Mouse (Mus musculus) thymus, adult 2 months (tissue): ENCODE measurements around the gene Pspn. TPM values are rescaled to one million over a fixed set of nuclear protein-coding genes. Genes with fewer than 3 reads are reported as not detected.
A peak's percentile ranks its signal among the peaks of the same experiment; 100 is the strongest.

Experiments
- DNase-seq: peaks from one replicate; pipeline ENCODE4 v3.0.0; 2021
- H3K27ac ChIP-seq: fragments of 200-500 bp; 2 replicates; pipeline ENCODE4 v1.5.1; 2012; ENCODE audit warnings: low read length, control low read depth; ENCODE audit not compliant: control insufficient read depth, insufficient read depth
- H3K27me3 ChIP-seq: fragments of 200-500 bp; 2 replicates; pipeline ENCODE4 v1.6.1; 2012; ENCODE audit warnings: mild to moderate bottlenecking, low read length, moderate library complexity, mixed read lengths; ENCODE audit not compliant: control insufficient read depth, insufficient read depth
- H3K36me3 ChIP-seq: fragments of 200-500 bp; 2 replicates; pipeline ENCODE4 v1.6.1; 2012; ENCODE audit warnings: mild to moderate bottlenecking, low read length, moderate library complexity; ENCODE audit not compliant: control insufficient read depth, insufficient read depth
- H3K4me1 ChIP-seq: fragments of 200-500 bp; replicated peaks from 2 replicates; pipeline ENCODE4 v1.6.1; 2012; ENCODE audit warnings: low read length; ENCODE audit not compliant: control insufficient read depth, insufficient read depth
- H3K4me3 ChIP-seq: fragments of 200-500 bp; 2 replicates; pipeline ENCODE4 v1.5.1; 2012; ENCODE audit warnings: mild to moderate bottlenecking, low read length, control low read depth, moderate library complexity; ENCODE audit not compliant: control insufficient read depth, insufficient read depth
- CTCF ChIP-seq: fragments of 200-500 bp; IDR thresholded peaks from 2 replicates; pipeline ENCODE4 v1.5.1; 2012; ENCODE audit warnings: mild to moderate bottlenecking, control low read depth, low read length, moderate library complexity, borderline replicate concordance; ENCODE audit not compliant: control insufficient read depth, poor library complexity, insufficient read depth; ENCODE audit errors: extremely low read depth
- POLR2A ChIP-seq: fragments of 200-500 bp; IDR thresholded peaks from 2 replicates; pipeline ENCODE4 v1.6.1; 2012; ENCODE audit warnings: mild to moderate bottlenecking, low read length, control low read depth, moderate library complexity; ENCODE audit not compliant: control insufficient read depth, poor library complexity, insufficient read depth; ENCODE audit errors: extremely low read depth
- WGBS: fragments of 180-500 bp; shearing (Covaris S2); methylation state at CpG from one replicate; pipeline ENCODE4 v1.1.7; 2018; 5-methylcytosine and 5-hydroxymethylcytosine counted together
- polyA plus RNA-seq: library from polyadenylated mRNA; depleted of rRNA; stranded (reverse); fragments of >200 nt; gene quantifications from 2 replicates; pipeline ENCODE4 v1.2.3, GENCODE M21; 2012

Pspn gene
- polyA plus RNA-seq, 1 experiment: not detected

DNA sequence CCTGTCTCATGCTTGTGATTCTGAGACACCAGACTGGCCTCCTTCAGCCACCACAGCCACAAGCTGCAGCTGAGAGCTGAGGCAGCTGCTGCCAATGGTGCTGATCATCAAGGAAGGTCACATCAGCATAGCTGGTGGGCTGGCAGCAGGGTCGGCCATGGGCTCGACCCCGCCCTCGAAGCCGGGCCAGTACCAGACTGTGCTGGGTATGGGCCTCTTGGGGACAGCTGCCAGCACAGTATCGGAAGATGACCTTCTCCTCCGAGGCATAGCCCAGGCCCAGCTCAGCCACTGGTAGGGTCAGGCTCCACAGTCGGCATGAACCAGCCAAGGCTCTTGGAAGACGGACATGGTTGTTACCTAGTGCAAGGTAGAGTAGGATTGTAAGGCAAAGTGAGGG is 404 bp downstream of the Pspn start:
- Histone ChIP-seq H3K27ac (no peak overlapping the region), H3K27me3 (no peaks in the 10 kb centered on the region), H3K4me3 (no peak overlapping the region), H3K4me1 (peaks cover 5% of the 10 kb centered on the region), H3K36me3 (peaks cover 21% of the 10 kb centered on the region)
- DNase-seq: no peak
- TF ChIP-seq CTCF: no peak
- TF ChIP-seq POLR2A: no peak
- 96% methylated on average over 9 of the region's 9 CpGs for WGBS

DNA sequence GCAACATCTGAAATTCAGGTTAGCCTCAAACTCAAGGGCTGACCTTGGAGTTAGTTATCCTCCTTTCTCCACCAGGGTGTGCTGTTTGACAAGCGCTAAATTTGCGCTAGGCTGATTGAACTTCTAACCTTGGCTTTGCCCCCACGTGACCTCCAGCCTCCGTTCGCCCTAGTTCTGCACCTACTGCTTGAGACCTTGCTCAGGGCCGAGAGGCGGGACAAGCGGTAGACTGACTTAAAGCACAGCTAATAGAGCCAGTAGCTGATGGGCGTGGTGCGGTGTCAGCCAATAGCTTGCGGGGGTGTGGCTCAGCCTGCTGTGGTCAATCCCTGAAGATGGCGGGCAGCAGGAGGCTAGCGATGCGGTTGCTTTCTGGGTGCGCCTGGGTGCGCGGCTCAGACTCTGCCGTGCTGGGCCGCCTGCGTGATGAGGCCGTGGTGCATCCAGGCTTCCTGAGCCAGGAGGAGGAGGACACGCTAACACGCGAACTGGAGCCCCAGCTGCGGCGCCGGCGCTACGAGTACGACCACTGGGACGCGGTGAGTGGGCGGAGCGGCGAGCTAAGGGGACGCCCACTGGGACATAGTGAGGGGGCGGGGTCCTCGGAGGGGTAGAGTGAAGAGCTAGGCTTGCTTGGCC is 2.7 kb downstream of the Pspn start, which contains the start of gene Alkbh7:
Alkbh7 (plus strand) TSS at position 311 of the 639 bp plus-strand sequence.
- Histone ChIP-seq H3K27ac (no peak within 1 kb of the TSS), H3K4me1 (peaks cover 5% of the 10 kb centered on the region), H3K36me3 (peaks cover 15% of the 10 kb centered on the region; the same call in 1 of the 2 replicates), H3K27me3 (no peaks in the 10 kb centered on the region), H3K4me3 (peak within 1 kb of the TSS; percentile 62)
- WGBS: under 1% methylated on average over 38 of the region's 38 CpGs
- TF ChIP-seq POLR2A: no peak
- TF ChIP-seq CTCF: 0 out of 2 replicates have a peak, but pooled peaks have one; percentile 48
- peak; percentile 94 for DNase-seq

DNA sequence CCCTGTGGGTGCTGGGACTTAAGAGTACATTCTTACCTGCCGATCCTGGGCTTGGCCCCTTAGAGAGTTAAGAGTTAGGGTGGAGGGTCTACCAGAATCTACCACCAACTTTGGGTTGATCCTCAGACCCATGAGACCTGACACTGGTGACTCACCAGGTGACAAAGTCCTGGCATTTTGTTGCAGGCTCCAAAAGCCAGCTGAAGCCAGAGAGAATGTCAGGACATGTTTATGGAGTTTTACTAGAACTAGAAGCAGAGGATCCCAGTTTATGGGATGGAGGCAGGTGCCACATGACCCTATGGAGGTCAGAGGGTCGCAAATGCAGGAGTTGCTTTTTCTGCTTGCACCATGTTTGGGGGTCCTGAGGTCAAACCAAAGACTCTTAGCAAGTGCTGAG is 3.3 kb downstream of the Pspn start:
- DNase-seq: no peak
- Histone ChIP-seq H3K27ac (no peak overlapping the region), H3K27me3 (no peaks in the 10 kb centered on the region), H3K4me1 (peaks cover 5% of the 10 kb centered on the region), H3K4me3 (no peak overlapping the region), H3K36me3 (peaks cover 15% of the 10 kb centered on the region; the same call in 1 of the 2 replicates)
- TF ChIP-seq POLR2A: no peak
- TF ChIP-seq CTCF: no peak
- 76% methylated on average over 2 of the region's 2 CpGs for WGBS

GRCm38 (mm10) chr17:56995046-56995445 is 4.8 kb downstream of the Pspn start:
- Histone ChIP-seq H3K27me3 (no peaks in the 10 kb centered on the region), H3K36me3 (peaks cover 15% of the 10 kb centered on the region; the same call in 1 of the 2 replicates), H3K4me1 (peaks cover 10% of the 10 kb centered on the region), H3K27ac (no peak overlapping the region), H3K4me3 (no peak overlapping the region)
- TF ChIP-seq POLR2A (no peak), CTCF (no peak)
- no peak for DNase-seq
- WGBS: 93% methylated on average over 8 of the region's 8 CpGs

- H3K4me3 ChIP-seq: peak overlapping the region; percentile 13
- H3K4me1 ChIP-seq: peaks cover 5% of the 10 kb centered on the region
- H3K36me3 ChIP-seq: peaks cover 12% of the 10 kb centered on the region; the same call in 1 of the 2 replicates
- no peak for DNase-seq
- H3K27ac ChIP-seq: no peak overlapping the region
- H3K27me3 ChIP-seq: no peaks in the 10 kb centered on the region
- 77% methylated on average over 2 of the region's 2 CpGs for WGBS
- TF ChIP-seq POLR2A: no peak
- no peak for TF ChIP-seq CTCF
Measured at GRCm38 (mm10) chr17:56990966-56991365, 8.9 kb downstream of the Pspn start.

DNA sequence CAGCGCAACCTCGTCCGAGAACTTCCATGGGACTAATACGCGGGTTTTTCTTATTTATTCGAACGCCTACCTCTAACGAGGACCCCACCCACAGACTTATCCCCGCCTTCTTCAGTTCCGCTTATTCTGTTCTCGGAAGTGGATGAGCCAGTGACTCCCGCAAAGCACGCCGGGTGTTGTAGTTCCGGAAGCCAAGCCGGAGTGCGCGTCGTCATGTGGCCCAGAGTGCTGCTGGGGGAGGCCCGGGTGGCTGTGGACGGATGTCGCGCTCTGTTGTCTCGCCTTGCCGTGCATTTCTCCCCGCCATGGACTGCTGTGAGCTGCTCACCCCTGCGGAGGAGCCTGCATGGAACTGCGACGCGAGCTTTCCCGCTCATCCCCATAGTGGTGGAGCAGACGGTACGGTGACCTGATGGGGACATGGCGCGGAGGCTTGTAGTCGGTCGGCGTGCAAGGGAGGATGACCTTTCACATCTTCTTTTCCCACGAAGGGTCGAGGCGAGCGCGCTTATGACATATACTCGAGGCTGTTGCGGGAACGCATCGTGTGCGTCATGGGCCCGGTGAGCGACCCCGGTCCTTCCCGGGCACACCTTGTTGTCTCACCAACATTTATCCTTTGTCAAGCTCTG is 9.6 kb downstream of the Pspn start, which contains the start of gene Clpp:
Clpp (plus strand) TSS at position 191 of the 632 bp plus-strand sequence.
- peak; percentile 97 for DNase-seq
- peak; percentile 70; the same call in 1 of the 2 replicates for TF ChIP-seq POLR2A
- 0 out of 2 replicates have a peak, but pooled peaks have one; percentile 8 for TF ChIP-seq CTCF
- WGBS: under 1% methylated on average over 52 of the region's 52 CpGs
- Histone ChIP-seq H3K27ac (peak within 1 kb of the TSS; percentile 51), H3K36me3 (peaks cover 9% of the 10 kb centered on the region; the same call in 1 of the 2 replicates), H3K4me1 (peaks cover 5% of the 10 kb centered on the region), H3K27me3 (no peaks in the 10 kb centered on the region), H3K4me3 (peak within 1 kb of the TSS; percentile 81)
